Mouse (Mus musculus): ENCODE data around the gene Herpud1.

Gene Herpud1

GRCm38 (mm10) chr8:94408443-94409080 is 22.3 kb downstream of the Herpud1 start:
- DNase-seq (ENCODE audit: low spot score in 2 of 2), result no peak

DNA sequence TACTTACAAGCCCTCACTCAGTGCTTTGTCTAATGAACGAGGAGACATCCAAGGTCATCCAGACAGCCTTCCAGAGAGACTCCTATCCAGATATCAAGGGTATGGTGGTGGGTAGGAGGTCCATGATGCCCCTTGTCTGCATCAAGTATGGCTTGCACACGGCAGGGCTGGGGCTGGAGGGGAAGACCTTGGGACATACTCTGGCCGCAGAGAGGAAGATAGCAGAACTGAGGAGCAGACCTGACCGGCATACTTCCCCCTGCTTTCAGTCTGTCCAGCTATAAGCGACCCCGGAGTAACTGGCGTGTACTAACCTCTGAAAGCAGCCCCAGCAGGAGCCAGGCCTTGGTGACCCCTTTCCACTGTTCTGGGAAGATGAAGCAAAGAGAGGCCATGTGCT is 23.3 kb downstream of the Herpud1 start:
- no peak for DNase-seq (ENCODE audit: low spot score in 2 of 2)

- no peak for DNase-seq (ENCODE audit: low spot score in 2 of 2)
Observed at GRCm38 (mm10) chr8:94412518-94412917, 26.3 kb downstream of the Herpud1 start.

DNA sequence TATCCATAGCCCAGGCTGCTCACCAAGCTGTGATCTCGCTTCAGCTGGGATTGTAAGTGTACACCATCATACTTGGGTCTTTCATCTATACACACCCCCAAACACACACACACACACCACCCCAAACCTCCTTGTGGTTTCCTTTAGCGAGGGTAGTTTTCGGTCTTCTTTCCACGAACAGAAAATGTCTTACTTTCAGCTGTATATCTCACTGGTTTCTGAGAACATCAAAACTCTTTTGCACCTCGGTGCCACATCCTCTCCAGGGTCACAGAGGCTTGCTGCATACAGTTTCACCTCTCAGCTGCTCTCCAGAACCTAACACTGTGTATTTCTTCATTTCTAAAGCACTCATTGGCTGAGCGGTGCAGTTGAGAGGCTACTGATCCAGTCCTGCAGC is 27.3 kb downstream of the Herpud1 start:
- no peak for DNase-seq (ENCODE audit: low spot score in 2 of 2)

DNA sequence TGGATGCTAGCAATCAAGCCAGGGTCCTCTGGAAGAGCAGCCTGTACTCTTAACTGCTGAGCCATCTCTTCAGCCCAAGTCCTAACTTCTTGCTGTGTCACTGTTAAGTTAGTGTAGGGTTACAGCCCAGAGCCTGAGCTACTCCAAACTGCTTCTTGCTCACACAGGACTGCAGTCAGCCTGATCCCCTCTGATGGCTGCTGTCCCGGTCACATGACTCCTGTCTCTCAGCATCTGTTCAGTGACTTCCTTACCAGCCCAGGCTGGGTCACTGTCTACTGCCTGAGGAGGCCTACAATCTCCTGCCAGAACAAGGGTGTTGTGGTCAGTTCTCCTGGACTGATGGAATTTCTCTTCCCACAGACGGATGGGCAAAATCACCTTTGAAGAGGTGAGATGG is 29.0 kb downstream of the Herpud1 start:
- no peak for DNase-seq (ENCODE audit: low spot score in 2 of 2)

- DNase-seq (ENCODE audit: low spot score in 2 of 2), result no peak
Observed at GRCm38 (mm10) chr8:94418017-94418416, 31.8 kb downstream of the Herpud1 start.

GRCm38 (mm10) chr8:94422270-94422669 is 36.0 kb downstream of the Herpud1 start:
- DNase-seq (ENCODE audit: low spot score in 2 of 2), result no peak

- DNase-seq (ENCODE audit: low spot score in 2 of 2), result no peak
Observed at GRCm38 (mm10) chr8:94427953-94428352, 41.7 kb downstream of the Herpud1 start.

DNA sequence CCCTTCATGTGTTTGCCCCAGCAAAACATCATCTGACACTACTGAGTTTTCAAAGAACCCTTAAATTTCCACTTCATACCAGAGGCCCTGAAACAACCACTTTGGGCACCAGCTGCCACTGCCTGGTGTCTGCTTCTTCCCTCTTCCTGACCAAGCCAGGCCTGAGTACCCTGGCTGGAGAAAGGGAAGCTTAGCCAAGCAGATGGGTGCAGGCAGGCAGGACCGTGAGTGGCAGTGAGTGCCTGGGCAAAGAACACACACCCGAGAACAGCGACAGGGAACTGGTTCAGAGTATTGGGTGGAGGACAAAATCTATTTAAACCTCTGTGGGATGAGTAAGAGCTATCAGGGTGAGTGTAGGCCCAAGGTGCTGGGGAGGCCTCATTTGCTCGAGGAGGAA is 42.2 kb downstream of the Herpud1 start:
- peak in 1 of 2 experiments; percentile 41 for DNase-seq (ENCODE audit: low spot score in 2 of 2)

GRCm38 (mm10) chr8:94429376-94429775 is 43.1 kb downstream of the Herpud1 start:
- peak in 1 of 2 experiments; percentile 53 for DNase-seq (ENCODE audit: low spot score in 2 of 2)

- DNase-seq (ENCODE audit: low spot score in 2 of 2), result no peak
Observed at GRCm38 (mm10) chr8:94432212-94432611, 46.0 kb downstream of the Herpud1 start.

- DNase-seq (ENCODE audit: low spot score in 2 of 2), result peak; percentile 34 to 68
Observed at GRCm38 (mm10) chr8:94433981-94434466, 47.8 kb downstream of the Herpud1 start, which contains the start of gene Nlrc5. Gene Nlrc5 (plus strand): TSS chr8:94434356.

- DNase-seq (ENCODE audit: low spot score in 2 of 2), result no peak
Observed at GRCm38 (mm10) chr8:94434958-94435357, 48.7 kb downstream of the Herpud1 start.

DNA sequence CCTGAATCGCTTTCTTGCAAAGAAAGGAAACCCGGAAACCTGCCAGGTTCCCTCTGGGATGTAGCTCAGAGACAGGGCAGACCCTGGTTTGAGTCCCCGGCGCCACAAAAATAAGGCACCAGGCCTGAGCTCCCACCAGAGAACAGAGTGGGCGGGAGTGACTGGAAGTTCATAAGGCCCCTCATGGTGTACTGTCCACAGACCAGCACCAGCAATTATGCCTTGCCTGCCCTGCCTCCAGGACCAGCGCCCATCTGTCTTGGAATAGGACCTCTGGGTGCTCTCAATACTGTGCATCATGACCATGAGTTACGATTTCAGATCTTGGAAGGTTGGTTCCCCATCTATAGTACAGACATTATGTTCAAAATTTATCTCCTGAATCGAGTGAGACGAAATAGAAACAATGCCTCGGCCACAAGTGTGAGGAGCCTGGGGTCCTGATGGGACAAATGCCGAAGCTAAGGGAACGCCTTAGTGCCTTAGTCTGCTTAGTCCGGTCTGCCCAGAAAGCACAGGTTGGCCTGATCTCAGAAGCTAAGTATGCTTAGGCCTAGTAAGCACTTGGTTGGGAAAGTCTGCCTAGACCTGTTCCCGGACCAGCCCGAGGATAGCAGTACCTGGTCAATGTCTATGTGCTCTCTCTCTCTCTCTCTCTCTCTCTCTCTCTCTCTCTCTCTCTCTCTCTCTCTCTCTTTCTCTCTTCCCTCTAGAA is 49.3 kb downstream of the Herpud1 start:
- no peak for DNase-seq (ENCODE audit: low spot score in 2 of 2)

GRCm38 (mm10) chr8:94436112-94436572 is 49.9 kb downstream of the Herpud1 start:
- DNase-seq (ENCODE audit: low spot score in 2 of 2), result no peak

- no peak for DNase-seq (ENCODE audit: low spot score in 2 of 2)
Observed at GRCm38 (mm10) chr8:94436900-94437299, 50.7 kb downstream of the Herpud1 start.

- no peak for DNase-seq (ENCODE audit: low spot score in 2 of 2)
Observed at GRCm38 (mm10) chr8:94438659-94439058, 52.4 kb downstream of the Herpud1 start.

DNA sequence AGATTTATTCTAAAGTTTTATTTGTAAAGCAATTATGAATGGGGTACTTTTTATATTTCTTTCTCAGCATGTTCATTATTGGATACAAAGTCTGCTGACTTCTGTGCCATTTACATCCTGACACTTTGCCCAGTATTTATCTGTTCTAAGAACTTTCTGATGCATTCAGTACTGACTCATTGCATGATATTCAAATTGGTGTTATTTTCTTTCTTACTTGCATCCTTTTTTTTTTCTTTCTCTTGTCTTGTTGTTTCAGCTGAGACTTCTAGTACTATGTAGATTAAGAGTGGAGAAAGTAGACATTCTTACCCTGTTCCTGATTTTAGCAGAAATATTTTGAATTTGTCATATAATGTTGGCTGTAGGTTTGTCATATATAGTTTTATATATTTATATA is 53.5 kb downstream of the Herpud1 start:
- DNase-seq (ENCODE audit: low spot score in 2 of 2), result no peak

DNA sequence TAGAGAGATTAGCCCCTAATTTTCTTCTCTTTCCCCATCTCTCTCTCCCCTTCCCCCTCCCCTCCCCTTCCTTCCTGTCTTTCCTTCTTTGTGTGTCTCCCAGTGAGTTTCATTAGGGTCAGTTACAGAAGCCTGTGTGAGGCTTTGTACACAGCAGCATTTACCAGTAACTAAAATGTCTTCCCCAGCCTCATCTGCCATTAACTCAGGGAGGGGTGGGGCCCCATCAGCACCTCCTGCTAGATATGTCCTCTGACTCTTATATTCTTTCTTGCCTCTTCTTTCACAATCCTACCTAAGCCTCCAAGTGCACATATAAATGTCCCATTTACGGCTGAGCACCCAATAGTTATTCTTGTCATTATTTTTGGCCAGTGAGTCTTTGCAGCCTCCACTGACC is 54.2 kb downstream of the Herpud1 start:
- no peak for DNase-seq (ENCODE audit: low spot score in 2 of 2)

DNA sequence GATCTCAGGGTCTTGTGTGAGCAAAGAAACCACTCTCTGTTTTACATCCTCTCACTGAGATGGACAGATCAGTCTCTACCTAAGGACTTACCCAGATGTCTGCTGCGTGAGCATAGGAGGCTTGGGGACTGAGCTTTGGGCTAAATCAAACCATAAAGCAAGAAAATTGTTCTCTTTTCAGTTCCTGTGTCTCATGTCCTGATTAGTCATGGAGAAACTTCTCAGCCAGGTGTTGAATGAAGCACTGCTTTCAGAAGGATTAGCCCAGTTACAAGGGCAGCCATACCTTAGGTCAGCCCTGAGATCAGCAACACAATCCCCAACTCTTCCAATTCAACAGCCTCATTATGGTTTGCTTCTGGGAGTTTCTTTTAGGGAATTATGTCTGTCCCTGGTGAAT is 55.4 kb downstream of the Herpud1 start:
- DNase-seq (ENCODE audit: low spot score in 2 of 2), result peak in 1 of 2 experiments; percentile 25

DNA sequence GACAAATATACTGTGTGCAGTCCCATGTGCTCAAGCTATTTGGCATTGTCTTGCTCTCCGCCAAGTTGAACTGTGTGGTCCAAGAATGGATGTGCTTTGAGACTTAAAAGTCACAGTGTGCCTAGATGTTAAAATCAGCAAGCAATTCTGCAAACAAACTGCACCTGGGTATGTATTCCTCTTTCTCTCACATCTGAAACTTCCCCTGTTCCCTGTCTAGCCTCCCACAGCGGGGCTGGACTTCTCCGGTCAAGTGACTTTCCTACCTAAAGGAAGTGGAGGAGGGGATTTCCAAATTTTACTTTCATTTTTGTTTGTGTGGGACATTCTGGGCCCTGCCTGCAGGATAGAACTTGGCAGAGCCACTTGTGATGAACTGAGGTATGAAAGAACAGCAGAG is 56.9 kb downstream of the Herpud1 start:
- no peak for DNase-seq (ENCODE audit: low spot score in 2 of 2)

GRCm38 (mm10) chr8:94444480-94444879 is 58.2 kb downstream of the Herpud1 start:
- peak in 1 of 2 experiments; percentile 14 for DNase-seq (ENCODE audit: low spot score in 2 of 2)
